Mouse (Mus musculus) CH12.LX (cell line): ENCODE data around the gene Cdc34. TPM values are rescaled to one million over a fixed set of nuclear protein-coding genes. Genes with fewer than 3 reads are reported as not detected.

Source experiments
- DNase-seq: peaks from one replicate; pipeline ENCODE4 v3.0.0-alpha.2; 2013; ENCODE audit errors: extremely low read depth
- H3K27ac ChIP-seq: 2 replicates; pipeline ENCODE4 v1.5.1; 2012; ENCODE audit warnings: low read depth, mild to moderate bottlenecking, control low read depth, moderate library complexity; ENCODE audit not compliant: insufficient read depth
- H3K27me3 ChIP-seq: replicated peaks from 2 replicates; pipeline ENCODE3; 2012; ENCODE audit warnings: inconsistent platforms
- H3K36me3 ChIP-seq, 2 experiments: replicated peaks in 1 of 2; 2 replicates each; pipeline versions ENCODE3 to v1.6.1; 2012; ENCODE audit warnings: inconsistent platforms in 1 of 2, low read length in 1 of 2, mild to moderate bottlenecking in 1 of 2, mixed read lengths in 1 of 2, moderate library complexity in 1 of 2; ENCODE audit not compliant: control insufficient read depth in 1 of 2, insufficient read depth in 1 of 2
- H3K4me1 ChIP-seq, 2 experiments: 2 replicates each; pipeline ENCODE4 v1.6.1; 2012; ENCODE audit warnings: inconsistent platforms in 1 of 2, moderate library complexity in 1 of 2; ENCODE audit not compliant: insufficient read depth in 2 of 2, control insufficient read depth in 1 of 2
- H3K4me2 ChIP-seq: 2 replicates; pipeline ENCODE4 v1.6.1; 2012; ENCODE audit warnings: low read depth, mild to moderate bottlenecking, control low read depth; ENCODE audit not compliant: poor library complexity, insufficient read depth, severe bottlenecking
- H3K4me3 ChIP-seq, 3 experiments: fragments of 150-350 bp in 1 of 3; sonication (generic) in 1 of 3; replicated peaks in 1 of 3; 2 replicates each; pipeline versions ENCODE3 to v1.5.1; 2011 to 2012; ENCODE audit warnings: low read depth in 2 of 3, low read length in 2 of 3, mild to moderate bottlenecking in 2 of 3, moderate library complexity in 2 of 3, control low read depth in 1 of 3, improper control_type of control experiment in 1 of 3, inconsistent platforms in 1 of 3, mixed read lengths in 1 of 3; ENCODE audit not compliant: poor library complexity in 1 of 3
- H3K79me2 ChIP-seq: replicated peaks from 2 replicates; pipeline ENCODE4 v1.6.1; 2012; ENCODE audit warnings: mild to moderate bottlenecking, moderate library complexity; ENCODE audit not compliant: control insufficient read depth, poor library complexity, insufficient read depth, severe bottlenecking; ENCODE audit errors: extremely low read depth
- H3K9ac ChIP-seq: 2 replicates; pipeline ENCODE4 v1.6.1; 2012; ENCODE audit warnings: low read depth, mild to moderate bottlenecking, control low read depth, moderate library complexity; ENCODE audit not compliant: insufficient read depth
- H3K9me3 ChIP-seq: replicated peaks from 2 replicates; pipeline ENCODE3; 2012; ENCODE audit warnings: low read length, inconsistent platforms, mixed read lengths
- BHLHE40 ChIP-seq: IDR thresholded peaks from 2 replicates; pipeline ENCODE4 v1.6.1; 2011; ENCODE audit warnings: mild to moderate bottlenecking, low read depth, low read length, improper control_type of control experiment
- CHD1 ChIP-seq: IDR thresholded peaks from 2 replicates; pipeline ENCODE4 v1.6.1; 2012; ENCODE audit warnings: low read depth, low read length, improper control_type of control experiment, inconsistent platforms
- CHD2 ChIP-seq: IDR thresholded peaks from 2 replicates; pipeline ENCODE4 v1.6.1; 2011; ENCODE audit warnings: low read length, improper control_type of control experiment
- E2F4 ChIP-seq: IDR thresholded peaks from 2 replicates; pipeline ENCODE4 v1.6.1; 2011; ENCODE audit warnings: low read depth, low read length, improper control_type of control experiment; ENCODE audit not compliant: insufficient replicate concordance
- ELF1 ChIP-seq: IDR thresholded peaks from 2 replicates; pipeline ENCODE4 v1.6.1; 2014; ENCODE audit warnings: low read depth, mild to moderate bottlenecking, inconsistent platforms, low read length, improper control_type of control experiment
- EP300 ChIP-seq: IDR thresholded peaks from 2 replicates; pipeline ENCODE4 v1.6.1; 2011; ENCODE audit warnings: low read length, improper control_type of control experiment
- ETS1 ChIP-seq: conservative IDR thresholded peaks from 2 replicates; pipeline ENCODE4 v1.6.1; 2012; ENCODE audit warnings: low read depth, mild to moderate bottlenecking, inconsistent platforms, low read length, improper control_type of control experiment, moderate library complexity
- GABPA ChIP-seq: IDR thresholded peaks from 2 replicates; pipeline ENCODE4 v1.6.1; 2012; ENCODE audit warnings: low read depth, low read length, improper control_type of control experiment, inconsistent platforms; ENCODE audit not compliant: insufficient replicate concordance
- HCFC1 ChIP-seq: IDR thresholded peaks from 2 replicates; pipeline ENCODE4 v1.6.1; 2012; ENCODE audit warnings: low read depth, mild to moderate bottlenecking, inconsistent platforms, low read length, improper control_type of control experiment
- IRF4 ChIP-seq: IDR thresholded peaks from 2 replicates; pipeline ENCODE4 v1.6.1; 2014; ENCODE audit warnings: low read depth, mild to moderate bottlenecking, inconsistent platforms, low read length, improper control_type of control experiment
- JUN ChIP-seq: IDR thresholded peaks from 2 replicates; pipeline ENCODE4 v1.6.1; 2011; ENCODE audit warnings: low read depth, mild to moderate bottlenecking, low read length, improper control_type of control experiment, moderate library complexity; ENCODE audit not compliant: insufficient read depth
- JUND ChIP-seq: conservative IDR thresholded peaks from 2 replicates; pipeline ENCODE4 v1.6.1; 2011; ENCODE audit warnings: low read depth, low read length, improper control_type of control experiment
- KAT2A ChIP-seq: IDR thresholded peaks from 2 replicates; pipeline ENCODE4 v1.6.1; 2012; ENCODE audit warnings: low read length, improper control_type of control experiment, inconsistent platforms; ENCODE audit not compliant: insufficient replicate concordance
- MAFK ChIP-seq: IDR thresholded peaks from 2 replicates; pipeline ENCODE4 v1.6.1; 2011; ENCODE audit warnings: low read length, improper control_type of control experiment; ENCODE audit not compliant: insufficient replicate concordance
- MAX ChIP-seq: IDR thresholded peaks from 2 replicates; pipeline ENCODE4 v1.6.1; 2011; ENCODE audit warnings: low read length, improper control_type of control experiment
- MEF2A ChIP-seq: IDR thresholded peaks from 2 replicates; pipeline ENCODE4 v1.6.1; 2014; ENCODE audit warnings: low read depth, mild to moderate bottlenecking, inconsistent platforms, low read length, improper control_type of control experiment, borderline replicate concordance
- MXI1 ChIP-seq: IDR thresholded peaks from 2 replicates; pipeline ENCODE4 v1.6.1; 2011; ENCODE audit warnings: mild to moderate bottlenecking, low read depth, low read length, improper control_type of control experiment
- MYC ChIP-seq: IDR thresholded peaks from 2 replicates; pipeline ENCODE4 v1.6.1; 2011; ENCODE audit warnings: low read depth, mild to moderate bottlenecking, improper control_type of control experiment, low read length
- NELFE ChIP-seq: IDR thresholded peaks from 2 replicates; pipeline ENCODE4 v1.6.1; 2011; ENCODE audit warnings: low read depth, low read length, improper control_type of control experiment
- NRF1 ChIP-seq: IDR thresholded peaks from 2 replicates; pipeline ENCODE4 v1.6.1; 2014; ENCODE audit warnings: low read depth, mild to moderate bottlenecking, inconsistent platforms, low read length, improper control_type of control experiment, moderate library complexity
- PAX5 ChIP-seq: IDR thresholded peaks from 2 replicates; pipeline ENCODE4 v1.6.1; 2012; ENCODE audit warnings: low read length, inconsistent platforms, mixed read lengths
- POLR2A ChIP-seq: IDR thresholded peaks from 2 replicates; pipeline ENCODE4 v1.6.1; 2011; ENCODE audit warnings: low read depth, mild to moderate bottlenecking, improper control_type of control experiment, low read length
- POLR2AphosphoS2 ChIP-seq: IDR thresholded peaks from 2 replicates; pipeline ENCODE4 v1.6.1; 2011; ENCODE audit warnings: low read depth, low read length, improper control_type of control experiment
- RAD21 ChIP-seq: IDR thresholded peaks from 2 replicates; pipeline ENCODE4 v1.6.1; 2011; ENCODE audit warnings: low read depth, mild to moderate bottlenecking, low read length, improper control_type of control experiment, moderate library complexity
- SIN3A ChIP-seq: IDR thresholded peaks from 2 replicates; pipeline ENCODE4 v1.6.1; 2012; ENCODE audit warnings: low read length, improper control_type of control experiment, inconsistent platforms
- TBP ChIP-seq: conservative IDR thresholded peaks from 2 replicates; pipeline ENCODE4 v1.6.1; 2011; ENCODE audit warnings: low read depth, low read length, improper control_type of control experiment
- TCF12 ChIP-seq: IDR thresholded peaks from 2 replicates; pipeline ENCODE4 v1.6.1; 2014; ENCODE audit warnings: low read depth, mild to moderate bottlenecking, inconsistent platforms, low read length, improper control_type of control experiment
- UBTF ChIP-seq: IDR thresholded peaks from 2 replicates; pipeline ENCODE4 v1.6.1; 2012; ENCODE audit warnings: low read depth, mild to moderate bottlenecking, inconsistent platforms, low read length, improper control_type of control experiment, moderate library complexity
- USF1 ChIP-seq: IDR thresholded peaks from 2 replicates; pipeline ENCODE4 v1.6.1; 2014; ENCODE audit warnings: low read depth, mild to moderate bottlenecking, inconsistent platforms, low read length, improper control_type of control experiment
- USF2 ChIP-seq: conservative IDR thresholded peaks from 2 replicates; pipeline ENCODE4 v1.6.1; 2011; ENCODE audit warnings: low read depth, low read length, improper control_type of control experiment
- ZC3H11A ChIP-seq: IDR thresholded peaks from 2 replicates; pipeline ENCODE4 v1.6.1; 2012; ENCODE audit warnings: low read depth, mild to moderate bottlenecking, inconsistent platforms, low read length, improper control_type of control experiment
- ZKSCAN1 ChIP-seq: IDR thresholded peaks from 2 replicates; pipeline ENCODE4 v1.6.1; 2012; ENCODE audit warnings: low read depth, inconsistent platforms, low read length, improper control_type of control experiment, borderline replicate concordance
- ZMIZ1 ChIP-seq: IDR thresholded peaks from 2 replicates; pipeline ENCODE4 v1.6.1; 2012; ENCODE audit warnings: low read depth, mild to moderate bottlenecking, inconsistent platforms, low read length, improper control_type of control experiment
- dilution Hi-C: fragments of 300-500 bp; cut with MboI; formaldehyde crosslinking; loops from 2 replicates; pipeline ENCODE4 v1.14.3; 2020; ENCODE audit warnings: low sequenced_read_pairs; ENCODE audit not compliant: extremely low pct_unique_long_range_greater_than_20kb, extremely low pct_ligation_motif_present
- in situ Hi-C: fragments of 300-500 bp; cut with MboI; formaldehyde crosslinking; loops from 3 replicates; pipeline ENCODE4 v1.14.3; 2019; ENCODE audit warnings: low sequenced_read_pairs, low pct_ligation_motif_present, low pct_unique_long_range_greater_than_20kb, mixed read lengths
- polyA plus RNA-seq: library from polyadenylated mRNA; unstranded; fragments of >175 nt; gene quantifications from 2 replicates; pipeline ENCODE4 v1.2.1, GENCODE M21; 2012; ENCODE audit warnings: low read depth; ENCODE audit not compliant: insufficient read length
- total RNA-seq, 2 experiments: library from RNA; depleted of rRNA; stranded (reverse); fragments of 300-350 nt in 1 of 2; fragments of >200 nt in 1 of 2; gene quantifications; 2 replicates each; pipeline ENCODE4 v1.2.3; 2012 to 2014

Cdc34 gene
- total and polyA plus RNA-seq, 3 experiments, result 314 to 335 (median 331) TPM

DNA sequence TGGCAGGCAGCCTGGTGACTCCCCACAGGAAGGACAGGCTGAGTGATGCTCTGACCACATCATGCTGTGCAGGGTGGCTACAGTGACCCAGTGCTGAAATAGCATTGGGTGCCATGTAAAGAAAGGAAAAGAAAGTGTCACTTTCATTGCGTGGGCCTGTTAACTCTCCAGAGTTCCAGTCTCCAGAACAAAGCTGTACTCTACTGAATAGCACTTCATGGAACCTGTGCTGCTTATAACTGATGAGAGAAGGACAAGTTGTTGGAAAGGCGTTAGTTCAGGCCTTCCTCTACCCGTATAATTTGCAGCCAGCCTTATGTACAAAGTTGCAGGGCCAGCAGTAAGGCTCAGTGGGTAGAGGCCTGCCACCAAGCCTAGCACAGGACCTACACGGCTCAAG is 6.7 kb downstream of the Cdc34 start, which contains the start of gene Gzmm:
Gzmm (plus strand) TSS at position 301 of the 400 bp plus-strand sequence.
- in situ Hi-C loops, result no loop called here
- dilution Hi-C loops, result no loop called here
- H3K4me2 ChIP-seq, result no peak within 1 kb of the TSS
- no peak within 1 kb of the TSS for H3K27ac ChIP-seq
- peaks cover 14% of the 10 kb centered on the region for H3K79me2 ChIP-seq
- DNase-seq, result no peak
- no peaks in the 10 kb centered on the region for H3K27me3 ChIP-seq
- no peak within 1 kb of the TSS for H3K4me3 ChIP-seq
- H3K9ac ChIP-seq, result no peak within 1 kb of the TSS
- H3K9me3 ChIP-seq, result peaks cover 6% of the 10 kb centered on the region
- TF ChIP-seq JUN (no peak), CHD2 (no peak), MXI1 (no peak), EP300 (no peak), MEF2A (no peak), USF2 (no peak), ETS1 (no peak), IRF4 (no peak), NRF1 (no peak), SIN3A (no peak), POLR2A (no peak), MYC (no peak), NELFE (no peak), HCFC1 (no peak), KAT2A (no peak), RAD21 (no peak), UBTF (no peak), CHD1 (no peak), PAX5 (no peak)
- peaks cover 47 to 68% of the 10 kb centered on the region in 2 experiments for H3K36me3 ChIP-seq
- H3K4me1 ChIP-seq, result peaks cover 12 to 24% of the 10 kb centered on the region in 2 experiments

DNA sequence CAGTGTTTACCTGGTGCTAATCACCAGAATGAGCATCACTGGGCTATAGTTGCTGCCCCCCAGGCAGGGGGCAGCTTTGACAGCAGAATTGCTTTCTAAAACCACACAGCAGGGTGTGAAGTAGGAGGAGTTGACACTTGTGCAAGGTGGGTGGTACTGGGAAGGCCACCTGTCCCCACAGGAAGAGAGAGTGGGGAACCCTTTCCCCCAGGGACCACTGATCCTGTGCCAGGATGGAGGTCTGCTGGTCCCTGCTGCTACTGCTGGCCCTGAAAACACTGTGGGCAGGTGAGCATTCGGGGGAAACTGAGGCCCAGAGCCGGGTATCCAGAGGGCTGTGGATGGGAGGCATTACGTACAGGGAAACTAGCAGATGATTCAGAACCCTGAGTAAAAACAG is 7.2 kb downstream of the Cdc34 start:
- H3K4me3 ChIP-seq, result no peak overlapping the region
- dilution Hi-C loops, result no loop called here
- DNase-seq, result no peak
- H3K27me3 ChIP-seq, result no peaks in the 10 kb centered on the region
- peaks cover 6% of the 10 kb centered on the region for H3K9me3 ChIP-seq
- no peak for TF ChIP-seq USF1
- no peak for TF ChIP-seq TCF12
- no peak for TF ChIP-seq GABPA
- no peak for TF ChIP-seq ZMIZ1
- no peak for TF ChIP-seq MAX
- TF ChIP-seq E2F4, result no peak
- TF ChIP-seq EP300, result no peak
- TF ChIP-seq CHD1, result no peak
- no peak for TF ChIP-seq JUND
- TF ChIP-seq ZKSCAN1, result no peak
- no peak for TF ChIP-seq POLR2AphosphoS2
- no peak for TF ChIP-seq POLR2A
- TF ChIP-seq MXI1, result no peak
- TF ChIP-seq ZC3H11A, result no peak
- TF ChIP-seq UBTF, result no peak
- no peak for TF ChIP-seq ELF1
- no peak for TF ChIP-seq MAFK
- TF ChIP-seq IRF4, result no peak
- no peak for TF ChIP-seq TBP
- TF ChIP-seq BHLHE40, result no peak
- no peak overlapping the region for H3K27ac ChIP-seq
- no peak overlapping the region for H3K4me2 ChIP-seq
- no peak overlapping the region for H3K9ac ChIP-seq
- H3K36me3 ChIP-seq, result peaks cover 47 to 63% of the 10 kb centered on the region in 2 experiments
- peaks cover 7 to 20% of the 10 kb centered on the region in 2 experiments for H3K4me1 ChIP-seq
- in situ Hi-C loops, result no loop called here
- H3K79me2 ChIP-seq, result peaks cover 9% of the 10 kb centered on the region
